Mouse (Mus musculus): ENCODE results near the gene Fbxo11. TPM values are rescaled to one million over a fixed set of nuclear protein-coding genes. Genes with fewer than 3 reads are reported as not detected.

Gene Fbxo11
- polyA plus RNA-seq, 1 experiment from 2014 or later = 60.2 TPM

- ChIA-PET POLR2A (interaction anchor here (0.7 kb wide), 1 partner anchor 76 kb away, joined by 5 read pairs; no protein-coding TSS in a partner anchor), CTCF (interaction anchor here (0.8 to 2.6 kb wide), 7 partner anchors 13 to 336 kb away, joined by 3 to 7 read pairs (median 5); no protein-coding TSS in a partner anchor)
- no peaks in the 10 kb centered on the region for H3K27me3 ChIP-seq
- no peak for ATAC-seq
- peak; percentile 62 for TF ChIP-seq CTCF (IDR thresholded peaks at IDR 0.05)
- no peak for DNase-seq (ENCODE audit: low read depth, low spot score)
- in situ Hi-C loops (cut with MboI; ENCODE audit: low pct_unique_long_range_greater_than_20kb) = no loop called here
Measured at GRCm38 (mm10) chr17:88067202-88067901, 2.3 kb upstream of the Fbxo11 start.

DNA sequence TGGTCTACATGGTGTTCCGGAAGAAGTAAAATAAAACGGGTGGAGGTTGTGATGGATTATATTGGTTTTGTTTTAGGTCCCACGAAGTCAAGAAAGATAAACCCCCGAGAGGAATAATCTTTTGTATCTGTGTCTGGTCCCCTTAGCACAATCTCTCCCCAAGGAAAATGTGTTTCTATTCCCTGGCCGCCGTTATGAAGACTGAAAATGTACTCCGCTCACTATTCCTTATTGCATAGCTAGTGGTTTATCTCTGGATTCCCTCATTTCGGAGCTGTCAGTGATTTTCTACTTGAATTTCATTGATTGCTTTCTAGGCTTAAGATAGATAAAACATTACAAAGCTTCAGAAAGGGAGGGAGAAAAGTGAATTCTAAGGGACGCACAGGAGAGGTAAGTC lies 1.7 kb upstream of the Fbxo11 start:
- ChIA-PET POLR2A (interaction anchor here (0.5 to 0.8 kb wide), 7 partner anchors 11 to 577 kb away, joined by 4 to 10 read pairs (median 5); no protein-coding TSS in a partner anchor), CTCF (interaction anchor here (0.8 to 2.6 kb wide), 6 partner anchors 14 to 337 kb away, joined by 3 to 7 read pairs (median 6); no protein-coding TSS in a partner anchor)
- in situ Hi-C loops (cut with MboI; ENCODE audit: low pct_unique_long_range_greater_than_20kb) = no loop called here
- H3K27me3 ChIP-seq = no peaks in the 10 kb centered on the region
- no peak for ATAC-seq
- DNase-seq (ENCODE audit: low read depth, low spot score) = no peak
- TF ChIP-seq CTCF (IDR thresholded peaks at IDR 0.05) = no peak

DNA sequence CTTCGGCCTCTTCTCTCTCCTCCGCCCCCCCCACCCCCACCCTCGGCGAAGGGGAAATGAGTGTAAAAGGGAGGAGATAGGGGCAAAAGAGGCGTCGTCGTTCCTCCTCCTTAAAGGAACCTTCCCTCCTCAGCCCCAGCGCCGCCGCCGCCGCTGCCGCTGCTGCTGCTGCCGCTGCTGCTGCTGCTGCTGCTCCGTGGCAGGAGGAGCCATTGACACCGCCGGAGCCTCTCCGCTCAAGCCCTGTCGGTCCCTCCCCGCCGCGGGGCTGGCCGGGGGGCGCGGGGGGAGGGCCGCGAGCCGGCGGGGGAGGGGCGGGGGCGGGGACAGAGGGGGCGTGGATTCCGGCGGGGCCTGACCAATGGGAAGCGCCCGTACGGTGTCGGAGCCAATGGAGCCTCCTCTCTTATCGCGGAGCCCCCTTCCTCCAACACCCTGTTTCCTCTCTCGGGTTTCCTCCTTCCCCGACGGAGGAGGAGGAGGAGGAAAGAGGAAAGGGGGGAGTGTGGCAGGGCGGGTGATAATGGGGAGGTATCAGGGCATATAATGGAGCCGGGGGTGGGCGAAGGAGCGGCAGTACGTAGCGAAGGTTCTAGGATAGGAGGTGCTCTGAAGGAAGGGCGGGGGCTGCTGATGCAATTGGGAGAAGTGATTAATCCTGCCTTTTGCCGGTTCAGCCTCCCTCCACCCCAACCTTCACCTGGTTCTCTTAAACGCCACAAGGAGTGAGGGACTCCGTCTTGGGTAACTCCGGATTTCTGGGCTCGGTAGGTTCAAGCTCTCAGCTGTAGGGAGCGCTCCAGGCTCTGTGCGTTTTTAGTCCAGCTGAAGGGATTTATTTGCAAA lies 933 bp upstream of the Fbxo11 start:
- peak; percentile 94 for ATAC-seq

DNA sequence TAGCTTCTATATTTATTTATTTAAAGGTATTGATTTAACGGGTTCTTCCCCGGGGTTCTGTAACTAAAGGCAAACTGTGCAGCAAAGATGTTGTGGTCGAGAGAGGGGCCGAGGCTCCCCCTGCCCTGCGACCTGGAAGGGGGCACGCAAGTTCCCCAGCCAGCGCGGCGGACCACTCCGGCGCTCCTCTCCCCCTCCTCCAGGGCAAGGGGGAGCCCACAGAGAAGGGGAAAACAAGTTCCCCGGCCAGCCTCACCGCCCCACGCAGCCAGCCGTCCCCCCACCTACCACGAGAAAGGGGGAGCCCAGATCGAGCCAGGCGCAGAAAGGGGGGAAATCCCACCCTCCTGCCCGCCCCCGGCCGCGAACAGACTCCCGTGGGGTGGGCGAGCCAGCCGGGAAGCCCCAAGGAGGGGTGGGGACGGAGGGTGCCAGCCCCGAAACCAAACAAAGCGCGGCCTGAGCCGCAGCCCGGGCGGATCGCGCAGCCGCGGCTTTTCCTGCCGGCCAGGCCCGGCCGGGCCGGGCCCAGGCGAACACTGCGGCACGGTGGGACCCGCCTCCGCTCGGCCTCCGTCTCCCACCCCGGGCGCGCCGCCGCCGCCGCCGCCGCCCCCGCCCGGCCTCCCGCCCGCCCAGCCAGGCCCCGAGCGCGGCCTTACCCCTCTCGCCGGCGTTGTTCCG lies 602 bp downstream of the Fbxo11 start:
- CTCF ChIA-PET = no interaction called here
- POLR2A ChIA-PET = no interaction called here

More for the DNA sequence above, 933 bp upstream of the Fbxo11 start:
- H3K27me3 ChIP-seq = no peaks in the 10 kb centered on the region
- CTCF ChIA-PET = interaction anchor here (1.1 to 2.6 kb wide), 5 partner anchors 14 to 338 kb away, joined by 3 to 7 read pairs (median 7); no protein-coding TSS in a partner anchor
- POLR2A ChIA-PET = interaction anchor here (0.5 to 0.8 kb wide), 6 partner anchors 11 to 578 kb away, joined by 4 to 10 read pairs (median 6); no protein-coding TSS in a partner anchor
- DNase-seq (ENCODE audit: low read depth, low spot score) = peak; percentile 79
- in situ Hi-C loops (cut with MboI; ENCODE audit: low pct_unique_long_range_greater_than_20kb) = no loop called here
- peak; percentile 77 for TF ChIP-seq CTCF (IDR thresholded peaks at IDR 0.05)

DNA sequence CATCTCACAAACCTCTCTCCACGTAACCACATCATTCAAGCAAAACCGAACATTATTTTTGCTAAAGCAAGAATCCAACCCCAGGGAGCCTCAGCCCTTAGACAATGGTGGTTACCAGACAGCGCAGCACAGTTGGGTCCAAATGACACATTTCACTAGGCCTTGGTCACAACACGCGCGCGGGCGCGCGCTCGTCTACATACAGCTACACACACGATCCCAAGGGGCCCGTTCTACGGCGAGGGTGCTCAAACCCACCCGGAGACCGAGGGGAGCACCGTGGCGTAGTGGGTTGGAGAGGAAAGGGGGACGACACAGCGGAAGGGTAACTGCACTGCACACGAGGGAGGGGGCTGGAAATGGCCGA lies 1.1 kb downstream of the Fbxo11 start:
- CTCF ChIA-PET = interaction anchor here (1.8 kb wide), 1 partner anchor 45 kb away, joined by 4 read pairs; no protein-coding TSS in a partner anchor
- TF ChIP-seq CTCF (IDR thresholded peaks at IDR 0.05) = no peak
- ATAC-seq = no peak
- POLR2A ChIA-PET = interaction anchor here (0.6 kb wide), 1 partner anchor 53 kb away, joined by 4 read pairs; no protein-coding TSS in a partner anchor
- in situ Hi-C loops (cut with MboI; ENCODE audit: low pct_unique_long_range_greater_than_20kb) = loop anchor here (5.0 kb wide), 1 partner anchor 37 kb away; no protein-coding TSS in a partner anchor
- DNase-seq (ENCODE audit: low read depth, low spot score) = no peak
- no peaks in the 10 kb centered on the region for H3K27me3 ChIP-seq

More for the DNA sequence above, 602 bp downstream of the Fbxo11 start:
- in situ Hi-C loops (cut with MboI; ENCODE audit: low pct_unique_long_range_greater_than_20kb) = loop anchor here (5.0 kb wide), 1 partner anchor 37 kb away; no protein-coding TSS in a partner anchor
- DNase-seq (ENCODE audit: low read depth, low spot score) (no peak), ATAC-seq (peak; percentile 11)
- no peaks in the 10 kb centered on the region for H3K27me3 ChIP-seq
- TF ChIP-seq CTCF (IDR thresholded peaks at IDR 0.05) = no peak

GRCm38 (mm10) chr17:88062860-88063580 lies 2.1 kb downstream of the Fbxo11 start:
- in situ Hi-C loops (cut with MboI; ENCODE audit: low pct_unique_long_range_greater_than_20kb) = loop anchor here (5.0 kb wide), 1 partner anchor 36 kb away; no protein-coding TSS in a partner anchor
- ATAC-seq (no peak), DNase-seq (ENCODE audit: low read depth, low spot score) (no peak)
- TF ChIP-seq CTCF (IDR thresholded peaks at IDR 0.05) = no peak
- CTCF ChIA-PET = interaction anchor here (1.8 kb wide), 1 partner anchor 44 kb away, joined by 4 read pairs; no protein-coding TSS in a partner anchor
- H3K27me3 ChIP-seq = no peaks in the 10 kb centered on the region
- POLR2A ChIA-PET = interaction anchor here (0.5 to 0.6 kb wide), 2 partner anchors 51 to 54 kb away, joined by 4 to 8 read pairs; no protein-coding TSS in a partner anchor

DNA sequence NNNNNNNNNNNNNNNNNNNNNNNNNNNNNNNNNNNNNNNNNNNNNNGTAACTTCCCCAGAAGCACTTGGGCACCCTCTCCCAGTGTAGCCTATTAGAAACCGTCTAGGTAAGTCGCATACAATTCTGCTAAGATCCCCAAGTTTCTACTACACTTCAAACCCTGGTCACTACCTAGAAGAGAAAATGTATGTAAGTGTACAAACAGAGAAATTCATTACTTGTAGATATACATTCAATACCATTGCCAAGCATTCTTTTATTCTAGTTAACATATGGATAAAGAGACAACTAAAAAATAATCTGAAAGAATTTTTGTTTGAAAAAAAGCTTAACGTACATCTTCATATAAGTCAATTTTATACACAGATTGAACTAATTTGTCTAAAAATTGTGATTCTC lies 3.1 kb downstream of the Fbxo11 start:
- in situ Hi-C loops (cut with MboI; ENCODE audit: low pct_unique_long_range_greater_than_20kb) = loop anchor here (5.0 kb wide), 1 partner anchor 35 kb away; no protein-coding TSS in a partner anchor
- DNase-seq (ENCODE audit: low read depth, low spot score) (no peak), ATAC-seq (no peak)
- no peaks in the 10 kb centered on the region for H3K27me3 ChIP-seq
- ChIA-PET POLR2A (no interaction called here), CTCF (interaction anchor here (1.8 kb wide), 1 partner anchor 43 kb away, joined by 4 read pairs; no protein-coding TSS in a partner anchor)
- TF ChIP-seq CTCF (IDR thresholded peaks at IDR 0.05) = no peak

- in situ Hi-C loops (cut with MboI; ENCODE audit: low pct_unique_long_range_greater_than_20kb) = no loop called here
- no peak for TF ChIP-seq CTCF (IDR thresholded peaks at IDR 0.05)
- DNase-seq (ENCODE audit: low read depth, low spot score) = no peak
- H3K27me3 ChIP-seq = no peaks in the 10 kb centered on the region
- CTCF ChIA-PET = no interaction called here
- POLR2A ChIA-PET = interaction anchor here (0.7 kb wide), 1 partner anchor 145 kb away, joined by 4 read pairs; no protein-coding TSS in a partner anchor
- no peak for ATAC-seq
Measured at GRCm38 (mm10) chr17:88058280-88058679, 6.8 kb downstream of the Fbxo11 start.

DNA sequence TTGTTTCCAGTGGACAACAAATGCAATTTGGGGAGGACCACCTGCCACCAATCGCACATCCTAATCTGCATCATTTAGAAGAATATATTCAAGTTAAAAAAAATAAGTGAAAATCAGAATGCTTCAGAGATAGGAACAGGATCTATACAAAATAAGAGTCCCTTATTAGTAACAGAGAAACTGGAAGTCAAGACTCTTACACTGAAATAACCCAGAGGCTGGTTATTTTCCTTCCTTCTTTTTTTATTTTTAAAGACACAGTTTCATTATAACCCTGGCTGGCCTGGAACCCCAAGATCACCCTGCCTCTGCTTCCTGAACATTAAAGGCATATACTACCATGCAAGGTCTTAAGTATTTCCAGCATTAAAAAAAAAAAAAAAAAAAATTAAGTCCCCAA lies 7.2 kb downstream of the Fbxo11 start:
- no peak for TF ChIP-seq CTCF (IDR thresholded peaks at IDR 0.05)
- ATAC-seq = no peak
- POLR2A ChIA-PET = interaction anchor here (0.7 kb wide), 1 partner anchor 146 kb away, joined by 4 read pairs; no protein-coding TSS in a partner anchor
- in situ Hi-C loops (cut with MboI; ENCODE audit: low pct_unique_long_range_greater_than_20kb) = no loop called here
- CTCF ChIA-PET = no interaction called here
- DNase-seq (ENCODE audit: low read depth, low spot score) = no peak
- no peaks in the 10 kb centered on the region for H3K27me3 ChIP-seq

All from Patski (cell line).